Mouse (Mus musculus) liver, adult 2 months (tissue): ENCODE measurements around the gene Rce1.

Source experiments
- CTCF ChIP-seq: fragments of 200-500 bp; IDR thresholded peaks from 2 replicates; pipeline ENCODE4 v1.5.1; 2011; ENCODE audit warnings: low read depth, low read length, control low read depth
- POLR2A ChIP-seq: fragments of 200-500 bp; IDR thresholded peaks from 2 replicates; pipeline ENCODE4 v1.6.1; 2011; ENCODE audit warnings: low read length, control low read depth; ENCODE audit not compliant: insufficient read depth; ENCODE audit errors: extremely low read depth

DNA sequence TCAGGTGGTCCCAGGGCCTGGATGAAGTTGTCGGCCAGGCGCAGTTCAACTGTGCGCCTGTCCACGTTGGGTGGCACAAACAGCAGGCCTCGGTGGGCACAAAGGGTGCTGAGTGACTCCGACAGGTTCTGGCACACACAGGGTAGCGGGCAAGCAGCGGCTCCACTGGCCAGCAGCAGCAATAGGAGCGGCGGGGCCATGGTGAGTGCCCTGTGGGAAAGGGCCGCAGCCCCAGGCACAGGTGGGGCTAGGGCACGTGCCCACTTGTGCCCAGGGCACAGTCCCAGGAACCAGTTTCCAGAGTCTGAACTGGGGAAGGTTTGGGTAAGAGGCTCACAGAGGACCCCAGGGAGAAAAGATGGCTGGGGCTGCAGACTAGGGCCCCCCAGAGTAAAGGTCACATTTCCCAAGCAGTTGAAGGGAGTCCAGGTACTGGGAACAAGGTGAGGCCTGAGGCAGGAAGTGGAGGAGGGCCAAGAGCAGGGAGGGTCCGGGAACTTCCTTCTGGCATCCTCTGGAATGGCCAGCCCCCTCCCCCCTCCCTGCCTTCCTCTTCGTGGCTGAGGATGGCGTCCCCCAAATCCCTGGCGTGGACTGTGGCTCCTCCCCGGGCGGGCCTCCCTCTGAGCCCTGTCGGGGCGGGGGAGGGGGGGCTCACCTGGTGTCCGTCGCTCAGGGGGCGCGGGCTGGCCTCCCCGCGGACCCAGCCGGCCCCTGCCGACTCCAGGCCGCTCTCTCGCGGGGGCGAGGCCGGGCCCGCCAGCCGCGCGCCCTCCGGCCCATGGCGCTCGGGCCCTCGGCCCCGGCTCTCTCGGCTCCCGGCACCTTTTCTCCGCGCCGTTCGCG is 10.9 kb downstream of the Rce1 start:
- no peak for TF ChIP-seq POLR2A
- no peak for TF ChIP-seq CTCF
